Mouse (Mus musculus) heart, postnatal 0 days (tissue): ENCODE results near the gene Itfg1.

Experiments
- CTCF ChIP-seq: IDR thresholded peaks from 2 replicates; pipeline ENCODE4 v1.5.1; 2016; ENCODE audit warnings: antibody characterized with exemption, control low read depth, low read depth
- EP300 ChIP-seq: IDR thresholded peaks from 2 replicates; pipeline ENCODE4 v1.6.1; 2016; ENCODE audit warnings: antibody characterized with exemption, low read depth

- TF ChIP-seq CTCF (no peak), EP300 (no peak)
Measured at GRCm38 (mm10) chr8:85862381-85862780, 21.7 kb upstream of the Itfg1 start.
